Mouse (Mus musculus) adrenal gland, postnatal 14 days (tissue): ENCODE data around the gene Ifi211. TPM values are rescaled to one million over a fixed set of nuclear protein-coding genes. Genes with fewer than 3 reads are reported as not detected.
"Not testable (repeated sequence)": the region's sequence is repeated elsewhere in the genome, so short reads cannot be mapped to it uniquely, and the experiment has no call there.

Source experiments
- DNase-seq: peaks from one replicate; pipeline ENCODE4 v3.0.0; 2021; ENCODE audit warnings: mixed read lengths
- long read RNA-seq, 2 experiments: library from polyadenylated mRNA; stranded (forward); transcript quantifications; one replicate each; pipeline ENCODE4 v2.0.0; 2021
- total RNA-seq: library from RNA; stranded (reverse); gene quantifications from 2 replicates; pipeline ENCODE4 v1.2.3, GENCODE M21; 2021

Ifi211 gene
- total RNA-seq = 2.1 and 2.7 TPM in 2 replicates
- long read RNA-seq, experiment 1 = 0 reads
- long read RNA-seq, experiment 2, partial matches to known transcripts = 0 of 1 reads
- long read RNA-seq, experiment 2, other reads (novel, unspliced or antisense) = 0 of 1 reads

DNA sequence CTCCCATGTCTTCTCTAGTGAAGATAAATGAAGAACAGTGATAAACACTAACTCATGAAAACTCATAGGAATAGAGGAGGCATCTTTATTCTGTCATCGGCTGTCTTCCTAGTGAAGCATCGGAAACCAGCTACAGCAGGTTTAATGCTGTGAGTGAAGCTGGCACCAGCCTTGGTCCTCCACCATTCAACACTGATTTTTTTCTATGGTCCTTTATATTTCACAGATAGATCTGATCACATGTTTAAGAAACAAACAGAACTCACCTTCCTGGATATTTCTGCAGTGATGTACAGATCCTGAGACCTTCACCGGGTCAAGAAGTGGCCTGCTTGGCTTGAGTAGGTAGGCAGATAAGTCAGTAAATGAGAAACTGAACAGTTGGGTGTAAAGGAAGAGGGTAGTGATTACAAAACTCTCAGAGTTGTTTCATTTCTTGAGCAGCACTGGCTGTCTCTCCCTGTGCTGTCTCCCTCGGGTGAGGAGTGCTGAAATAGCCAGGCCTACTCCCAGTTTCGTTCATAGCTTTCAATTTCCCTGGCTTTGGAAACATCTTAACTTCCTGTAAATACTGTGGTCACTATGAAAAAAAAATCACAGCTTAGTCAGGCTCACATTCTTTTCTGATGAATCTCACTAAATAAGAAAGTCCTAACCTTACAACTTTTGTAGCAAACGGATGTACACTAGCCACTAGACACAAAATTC is at the start of gene Ifi211:
TSS of gene Ifi211 (minus strand) at position 499 of the 708 bp plus-strand sequence.
- DNase-seq = not testable (repeated sequence)

DNA sequence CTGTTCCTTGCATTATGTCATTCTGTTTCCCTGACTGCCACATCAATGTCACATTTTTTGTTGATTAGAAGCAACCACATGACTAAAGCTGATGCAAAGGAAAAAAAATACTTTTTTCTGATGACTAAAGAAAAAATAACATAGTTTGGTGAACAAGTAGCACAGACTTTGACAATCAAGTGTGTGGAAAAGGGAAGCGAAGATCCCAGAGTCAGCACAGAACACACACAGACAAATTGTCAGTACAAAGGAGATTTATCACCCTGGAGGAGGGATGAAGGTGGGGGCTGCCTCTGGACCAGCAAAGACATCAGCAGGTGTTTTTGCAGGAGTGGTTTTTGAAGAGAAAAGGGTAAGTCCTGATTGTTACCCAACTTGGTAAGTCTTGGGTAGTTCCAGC is 48.6 kb upstream of the Ifi211 start:
- not testable (repeated sequence) for DNase-seq

GRCm38 (mm10) chr1:173959998-173960397 is 47.2 kb upstream of the Ifi211 start:
- not testable (repeated sequence) for DNase-seq

GRCm38 (mm10) chr1:173955839-173956527 is 43.1 kb upstream of the Ifi211 start:
- not testable (repeated sequence) for DNase-seq

DNA sequence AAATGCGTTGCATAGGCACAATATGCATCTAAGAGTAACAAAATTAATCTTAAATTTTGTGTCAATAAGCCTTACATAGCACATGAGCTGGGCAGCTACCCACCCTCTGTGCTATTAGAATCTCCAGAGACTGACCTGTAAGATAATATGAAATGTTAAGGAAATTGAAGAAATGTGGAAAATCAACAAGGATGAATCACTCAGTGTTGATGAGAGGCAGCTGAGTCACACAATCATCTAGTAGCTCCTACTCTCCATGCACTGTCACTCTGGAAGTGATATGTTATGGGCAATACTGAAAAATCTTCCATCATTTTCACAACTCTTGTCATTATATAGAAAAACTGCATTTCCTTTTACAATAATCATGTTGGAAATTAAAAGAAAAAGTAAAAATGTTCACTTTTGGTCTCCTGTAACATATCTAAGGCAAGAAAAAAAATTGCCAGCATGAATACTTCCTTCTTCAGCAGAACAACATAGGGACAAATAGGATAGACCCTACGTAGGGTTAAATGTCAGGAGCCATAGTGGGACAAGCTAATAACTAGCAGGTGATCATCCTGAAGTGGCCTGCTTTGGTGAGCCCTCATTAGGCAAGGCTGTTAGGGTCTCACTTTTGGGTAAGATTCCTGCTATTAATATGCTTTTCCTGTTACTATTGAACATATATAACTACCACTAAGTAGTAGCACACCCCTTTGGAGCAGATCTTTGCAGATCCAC is 42.4 kb upstream of the Ifi211 start:
- no peak for DNase-seq

DNA sequence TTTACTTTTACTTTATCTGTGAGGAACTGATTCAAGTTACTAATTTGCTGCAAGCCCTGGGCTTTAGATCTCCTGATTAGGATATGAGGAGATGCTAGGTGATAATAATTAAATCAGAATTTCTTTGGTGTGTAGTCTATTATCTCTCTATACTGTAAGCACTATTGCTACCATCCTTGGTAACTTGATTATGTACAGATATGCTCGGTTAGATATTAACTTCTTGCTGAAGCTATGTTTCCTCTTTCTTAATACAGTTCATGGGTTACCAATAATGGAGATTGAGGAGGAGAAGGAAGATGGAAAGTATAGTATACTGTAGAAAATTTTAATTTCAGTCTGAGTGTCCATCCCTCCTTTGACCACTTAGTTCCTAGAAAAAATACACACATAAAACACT is 40.7 kb upstream of the Ifi211 start:
- DNase-seq = no peak

DNA sequence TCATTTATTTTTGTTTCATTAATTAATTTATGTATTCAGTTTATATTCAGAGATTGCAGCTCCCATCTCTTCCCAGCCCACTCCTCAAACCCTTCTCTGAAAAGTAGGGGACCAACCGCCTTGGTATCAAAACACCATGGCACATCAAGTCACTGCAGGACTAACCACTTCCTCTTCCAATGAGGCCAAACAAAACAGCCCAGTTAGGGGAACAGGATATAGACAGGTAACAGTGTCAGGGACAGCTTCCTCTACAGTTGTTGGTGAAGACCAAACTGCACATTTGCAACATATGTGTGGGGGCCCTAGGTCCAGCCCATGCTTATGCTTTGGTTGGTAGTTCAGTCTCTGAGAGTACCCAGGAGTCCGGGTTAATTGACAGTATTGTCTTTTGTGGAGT is 36.2 kb upstream of the Ifi211 start:
- not testable (repeated sequence) for DNase-seq

DNA sequence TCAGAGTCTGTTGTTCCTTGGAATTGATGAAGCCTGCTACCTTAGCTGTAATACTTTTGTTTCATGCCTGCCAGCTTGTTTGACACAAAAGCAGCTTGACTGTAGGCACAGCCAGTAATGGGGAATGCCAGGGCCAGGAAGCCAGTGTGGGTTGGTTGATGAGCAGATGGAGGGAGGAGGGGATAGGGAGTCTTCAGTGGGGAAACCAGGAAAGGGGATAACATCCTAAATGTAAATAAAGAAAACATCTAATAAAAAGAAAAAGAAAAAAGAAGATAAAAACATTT is 29.9 kb upstream of the Ifi211 start:
- DNase-seq = not testable (repeated sequence)

- not testable (repeated sequence) for DNase-seq
Measured at GRCm38 (mm10) chr1:173941924-173942779, 29.3 kb upstream of the Ifi211 start, which contains the start of the genes Mndal and Ifi203. TSS of gene Mndal (minus strand) at chr1:173942491. TSS of gene Ifi203 (minus strand) at chr1:173942672.

DNA sequence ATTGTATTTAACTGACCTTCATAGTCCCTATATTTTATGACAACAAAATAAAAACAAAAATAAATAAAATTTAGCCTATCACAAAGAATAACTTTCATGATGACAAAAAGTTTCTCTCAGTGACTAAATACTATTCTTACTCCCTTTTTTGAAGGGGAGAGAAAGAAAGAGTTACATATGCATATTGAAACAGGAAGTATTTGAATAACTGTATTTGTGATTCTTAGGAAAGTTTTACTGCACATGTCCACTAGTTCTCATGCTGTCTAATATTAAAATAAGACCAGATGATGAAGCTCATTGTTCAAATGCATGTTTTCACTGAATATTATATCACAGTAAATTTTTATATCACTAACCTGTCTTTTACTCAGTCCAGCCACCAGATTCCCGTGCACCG is 28.7 kb upstream of the Ifi211 start:
- DNase-seq = not testable (repeated sequence)

GRCm38 (mm10) chr1:173919279-173919678 is 6.4 kb upstream of the Ifi211 start:
- DNase-seq = not testable (repeated sequence)

DNA sequence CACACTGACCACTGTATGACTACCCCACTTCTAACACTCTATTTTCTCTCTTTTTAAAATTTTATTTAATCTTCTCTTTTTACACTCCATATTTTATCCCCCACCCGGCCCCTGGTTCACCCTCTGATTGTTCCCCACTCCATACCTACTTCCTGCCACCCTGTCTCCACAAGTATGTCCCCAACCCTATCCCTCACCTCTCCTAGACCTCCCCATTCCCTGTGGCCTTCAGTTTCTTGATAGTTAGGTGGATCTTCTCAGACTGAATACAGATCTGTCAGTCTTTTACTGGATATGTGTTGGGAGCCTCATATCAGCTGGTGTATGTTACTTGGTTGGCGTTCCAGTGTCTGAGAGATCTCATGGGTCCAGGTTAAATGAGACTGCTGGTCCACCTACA is 1.7 kb upstream of the Ifi211 start:
- no peak for DNase-seq

DNA sequence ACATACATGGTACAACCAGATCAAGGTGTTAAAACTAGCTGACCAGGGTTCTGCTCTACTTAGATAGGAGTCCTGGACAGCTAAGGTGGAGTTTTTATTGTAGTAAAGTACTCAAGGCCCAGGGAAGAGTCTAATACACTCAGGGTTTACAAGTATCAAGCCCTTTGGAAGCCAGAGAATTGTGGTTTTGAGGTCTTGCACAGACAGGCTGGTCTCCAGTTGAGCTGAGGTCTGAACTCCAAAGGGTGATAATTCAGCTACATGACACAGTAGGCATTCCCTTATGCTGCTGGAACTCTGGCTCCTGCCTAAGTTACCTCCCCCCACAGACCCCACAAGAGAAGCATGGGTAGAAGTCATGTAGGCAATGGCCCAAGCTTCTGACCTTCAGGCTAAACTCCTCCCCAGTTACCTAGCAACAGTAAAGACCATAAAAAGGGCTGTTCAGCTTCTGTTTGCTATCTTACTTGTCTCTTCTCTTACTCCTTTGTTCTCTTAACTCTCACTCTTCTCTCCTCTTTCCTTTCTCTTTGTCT is 478 bp upstream of the Ifi211 start:
- DNase-seq = not testable (repeated sequence)

DNA sequence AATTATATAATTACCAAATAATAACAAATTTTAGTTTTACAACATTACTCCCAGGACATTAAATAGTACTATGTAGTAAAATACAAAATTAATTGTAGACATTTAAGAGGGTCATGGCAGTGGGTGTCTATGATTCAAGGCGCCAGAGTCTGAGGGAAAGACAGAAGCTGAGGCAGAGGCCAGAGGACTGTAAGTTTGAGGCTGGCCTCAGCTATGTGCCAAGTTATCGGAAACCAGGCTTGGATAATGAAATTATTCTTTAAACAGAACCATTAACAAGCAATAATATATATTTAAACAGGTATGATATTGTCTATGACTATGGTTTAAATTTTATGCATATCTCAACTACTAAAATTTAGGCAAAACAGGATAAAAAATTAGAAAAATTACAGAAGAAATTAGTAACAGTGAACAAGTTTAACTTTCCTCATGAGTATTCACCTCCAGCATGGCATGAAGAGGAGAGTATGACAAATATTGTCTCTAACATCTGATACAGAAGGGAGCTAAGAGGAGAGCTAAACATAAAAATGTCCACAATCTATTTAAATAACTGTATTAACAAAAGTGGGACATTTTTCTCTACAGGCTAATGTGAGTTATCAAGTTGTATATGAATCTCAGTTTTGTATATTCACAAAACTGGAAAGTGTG is 910 bp downstream of the Ifi211 start:
- DNase-seq = no peak

- DNase-seq = not testable (repeated sequence)
Measured at GRCm38 (mm10) chr1:173908390-173908789, 4.5 kb downstream of the Ifi211 start.

- not testable (repeated sequence) for DNase-seq
Measured at GRCm38 (mm10) chr1:173905885-173906284, 7.0 kb downstream of the Ifi211 start.

DNA sequence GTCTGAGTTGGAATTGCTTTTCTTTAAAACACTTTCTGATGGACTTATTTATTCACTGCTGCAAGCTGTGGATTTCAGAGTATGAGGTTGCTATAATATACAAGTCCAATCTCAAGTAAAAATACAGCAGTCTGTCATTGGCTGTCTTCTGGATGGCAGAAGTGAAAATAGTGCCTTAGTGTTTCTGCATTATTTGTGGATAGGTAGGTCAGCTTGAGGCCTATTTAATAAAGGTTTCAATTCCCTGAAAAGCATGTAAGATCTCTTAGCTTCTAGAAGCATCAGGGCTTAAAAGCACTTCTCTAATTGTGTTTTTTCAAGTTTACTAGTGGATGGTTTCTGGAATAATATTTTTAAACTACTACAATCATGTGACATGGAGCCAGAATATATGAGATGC is 23.1 kb downstream of the Ifi211 start:
- DNase-seq = not testable (repeated sequence)

DNA sequence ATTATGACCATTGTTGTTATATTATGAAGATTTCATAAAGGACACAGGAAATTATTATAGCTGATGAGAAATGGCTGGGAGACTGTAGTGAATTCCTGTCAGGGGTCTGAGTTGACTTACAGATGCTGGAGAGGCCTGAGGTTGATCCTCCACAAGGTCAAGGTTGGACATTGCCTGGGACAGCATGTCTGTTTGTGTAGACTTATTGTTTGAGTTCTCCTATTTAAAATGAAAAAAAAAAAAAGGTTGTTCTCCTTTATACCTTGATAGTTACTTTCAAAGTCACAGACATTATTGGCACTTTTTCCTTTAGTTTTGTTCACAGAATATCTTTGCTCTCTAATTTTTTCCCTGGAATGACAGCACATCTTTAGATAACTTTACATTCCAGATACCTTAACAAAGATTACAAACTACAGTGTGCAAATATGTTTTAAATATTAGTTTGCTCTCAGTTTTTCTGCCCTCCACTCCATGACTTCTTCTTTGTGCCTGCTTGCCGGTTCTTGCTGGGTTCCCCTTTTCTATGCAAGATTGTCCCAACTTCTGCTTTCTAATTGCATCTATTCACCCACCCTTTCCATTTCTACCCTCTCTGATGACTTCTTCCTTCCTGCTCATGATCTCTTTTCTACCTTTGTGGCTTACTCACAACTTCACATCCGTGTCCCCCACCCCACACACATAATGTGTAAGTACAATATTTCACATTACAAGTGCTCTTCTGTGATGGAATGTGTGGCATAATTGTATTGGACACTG is 25.6 kb downstream of the Ifi211 start:
- not testable (repeated sequence) for DNase-seq

DNA sequence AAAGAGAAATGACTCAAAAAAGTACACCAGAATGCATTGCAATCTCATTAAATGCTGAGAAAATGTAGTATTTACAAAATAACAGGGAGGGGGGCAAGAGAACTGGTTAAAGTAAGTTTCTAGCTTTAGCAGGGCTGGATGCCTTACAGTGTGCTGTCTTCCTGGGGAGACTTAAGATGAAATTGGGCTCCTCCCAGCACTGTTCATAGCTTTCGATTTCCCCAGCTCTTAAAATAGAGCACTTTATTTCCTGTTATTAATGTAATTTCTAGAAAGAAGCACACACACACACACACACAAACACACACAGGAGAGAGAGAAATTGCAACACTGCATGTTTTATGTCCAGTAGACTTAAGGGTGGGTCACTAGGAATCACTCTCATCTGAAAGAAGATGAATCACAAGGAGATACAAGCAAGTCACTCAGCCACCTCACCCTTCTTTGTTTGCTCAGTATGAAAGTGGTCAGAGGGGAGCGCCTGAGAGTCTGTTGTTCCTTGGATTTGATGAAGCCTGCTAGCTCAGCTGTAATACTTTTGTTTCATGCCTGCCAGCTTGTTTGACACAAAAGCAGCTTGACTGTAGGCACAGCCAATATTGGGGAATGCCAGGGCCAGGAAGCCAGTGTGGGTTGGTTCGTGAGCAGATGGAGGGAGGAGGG is 32.7 kb downstream of the Ifi211 start:
- DNase-seq = peak; percentile 3
